Mouse (Mus musculus): Measurements from ENCODE around the gene Gpr84. TPM values are rescaled to one million over a fixed set of nuclear protein-coding genes. Genes with fewer than 3 reads are reported as not detected.

Gpr84 gene
- polyA plus RNA-seq, 1 experiment, result 0.22 TPM

- Histone ChIP-seq H3K4me1 (ENCODE audit: control insufficient read depth, insufficient read depth, low read length) (0 out of 2 replicates have a peak, but pooled peaks cover 2% of the 10 kb centered on the region), H3K4me3 (replicated peaks; ENCODE audit: extremely low read depth, low read depth, low read length) (peak overlapping the region; percentile 56)
- TF ChIP-seq CTCF (IDR thresholded peaks at IDR 0.05; ENCODE audit: insufficient read depth, low read length), result no peak
- no peak for TF ChIP-seq POLR2A (IDR thresholded peaks at IDR 0.05; ENCODE audit: borderline replicate concordance, extremely low read depth, low read depth, low read length)
- DNase-seq, result no peak
- WGBS, result 14% methylated on average over 31 of the region's 31 CpGs
Observed at GRCm38 (mm10) chr15:103339166-103339960, 29.0 kb upstream of the Gpr84 start.

GRCm38 (mm10) chr15:103338829-103339165 lies 28.4 kb upstream of the Gpr84 start:
- WGBS, result 60% methylated on average over 4 of the region's 4 CpGs

GRCm38 (mm10) chr15:103336996-103337667 lies 26.7 kb upstream of the Gpr84 start:
- 34% methylated on average over 11 of the region's 11 CpGs for WGBS
- Histone ChIP-seq H3K4me3 (replicated peaks; ENCODE audit: extremely low read depth, low read depth, low read length) (no peak overlapping the region), H3K4me1 (ENCODE audit: control insufficient read depth, insufficient read depth, low read length) (0 out of 2 replicates have a peak, but pooled peaks cover 2% of the 10 kb centered on the region)
- no peak for DNase-seq
- TF ChIP-seq POLR2A (IDR thresholded peaks at IDR 0.05; ENCODE audit: borderline replicate concordance, extremely low read depth, low read depth, low read length) (no peak), CTCF (IDR thresholded peaks at IDR 0.05; ENCODE audit: insufficient read depth, low read length) (no peak)

More at GRCm38 (mm10) chr15:103338829-103339165, 28.4 kb upstream of the Gpr84 start:
- DNase-seq, result no peak
- TF ChIP-seq POLR2A (IDR thresholded peaks at IDR 0.05; ENCODE audit: borderline replicate concordance, extremely low read depth, low read depth, low read length) (no peak), CTCF (IDR thresholded peaks at IDR 0.05; ENCODE audit: insufficient read depth, low read length) (no peak)
- H3K4me3 ChIP-seq (replicated peaks; ENCODE audit: extremely low read depth, low read depth, low read length), result no peak overlapping the region
- 0 out of 2 replicates have a peak, but pooled peaks cover 2% of the 10 kb centered on the region for H3K4me1 ChIP-seq (ENCODE audit: control insufficient read depth, insufficient read depth, low read length)

- no peak for DNase-seq
- 43% methylated on average over 7 of the region's 7 CpGs for WGBS
- no peak for TF ChIP-seq POLR2A (IDR thresholded peaks at IDR 0.05; ENCODE audit: borderline replicate concordance, extremely low read depth, low read depth, low read length)
- TF ChIP-seq CTCF (IDR thresholded peaks at IDR 0.05; ENCODE audit: insufficient read depth, low read length), result no peak
- Histone ChIP-seq H3K4me1 (ENCODE audit: control insufficient read depth, insufficient read depth, low read length) (0 out of 2 replicates have a peak, but pooled peaks cover 2% of the 10 kb centered on the region), H3K4me3 (replicated peaks; ENCODE audit: extremely low read depth, low read depth, low read length) (no peak overlapping the region)
Observed at GRCm38 (mm10) chr15:103335488-103336235, 25.2 kb upstream of the Gpr84 start.

GRCm38 (mm10) chr15:103335040-103335439 lies 24.6 kb upstream of the Gpr84 start:
- 0 out of 2 replicates have a peak, but pooled peaks cover 2% of the 10 kb centered on the region for H3K4me1 ChIP-seq (ENCODE audit: control insufficient read depth, insufficient read depth, low read length)
- no peak for DNase-seq
- TF ChIP-seq POLR2A (IDR thresholded peaks at IDR 0.05; ENCODE audit: borderline replicate concordance, extremely low read depth, low read depth, low read length) (no peak), CTCF (IDR thresholded peaks at IDR 0.05; ENCODE audit: insufficient read depth, low read length) (no peak)
- H3K4me3 ChIP-seq (replicated peaks; ENCODE audit: extremely low read depth, low read depth, low read length), result no peak overlapping the region
- 70% methylated on average over 3 of the region's 3 CpGs for WGBS

GRCm38 (mm10) chr15:103334194-103334593 lies 23.8 kb upstream of the Gpr84 start:
- DNase-seq, result no peak
- no peaks in the 10 kb centered on the region for H3K4me1 ChIP-seq (ENCODE audit: control insufficient read depth, insufficient read depth, low read length)
- TF ChIP-seq POLR2A (IDR thresholded peaks at IDR 0.05; ENCODE audit: borderline replicate concordance, extremely low read depth, low read depth, low read length) (no peak), CTCF (IDR thresholded peaks at IDR 0.05; ENCODE audit: insufficient read depth, low read length) (no peak)
- 27% methylated on average over 2 of the region's 2 CpGs for WGBS
- H3K4me3 ChIP-seq (replicated peaks; ENCODE audit: extremely low read depth, low read depth, low read length), result no peak overlapping the region

GRCm38 (mm10) chr15:103333738-103334137 lies 23.3 kb upstream of the Gpr84 start:
- WGBS, result 74% methylated on average over 5 of the region's 5 CpGs
- Histone ChIP-seq H3K4me3 (replicated peaks; ENCODE audit: extremely low read depth, low read depth, low read length) (no peak overlapping the region), H3K4me1 (ENCODE audit: control insufficient read depth, insufficient read depth, low read length) (no peaks in the 10 kb centered on the region)
- TF ChIP-seq CTCF (IDR thresholded peaks at IDR 0.05; ENCODE audit: insufficient read depth, low read length), result no peak
- TF ChIP-seq POLR2A (IDR thresholded peaks at IDR 0.05; ENCODE audit: borderline replicate concordance, extremely low read depth, low read depth, low read length), result no peak
- no peak for DNase-seq

GRCm38 (mm10) chr15:103333081-103333615 lies 22.7 kb upstream of the Gpr84 start:
- TF ChIP-seq CTCF (IDR thresholded peaks at IDR 0.05; ENCODE audit: insufficient read depth, low read length), result no peak
- TF ChIP-seq POLR2A (IDR thresholded peaks at IDR 0.05; ENCODE audit: borderline replicate concordance, extremely low read depth, low read depth, low read length), result no peak
- Histone ChIP-seq H3K4me3 (replicated peaks; ENCODE audit: extremely low read depth, low read depth, low read length) (no peak overlapping the region), H3K4me1 (ENCODE audit: control insufficient read depth, insufficient read depth, low read length) (no peaks in the 10 kb centered on the region)
- DNase-seq, result no peak
- WGBS, result 60% methylated on average over 5 of the region's 5 CpGs
